Mouse (Mus musculus) MEL (cell line): Measurements from ENCODE around the gene Cnksr1. TPM values are rescaled to one million over a fixed set of nuclear protein-coding genes. Genes with fewer than 3 reads are reported as not detected.

Source experiments
- DNase-seq: peaks from one replicate; pipeline ENCODE4 v3.0.0; 2011; ENCODE audit warnings: low read depth, low spot score
- H3K27ac ChIP-seq: 2 replicates; pipeline ENCODE4 v1.5.1; 2012; ENCODE audit warnings: low read depth, mild to moderate bottlenecking, control low read depth, low read length, moderate library complexity; ENCODE audit not compliant: control insufficient read depth
- H3K27me3 ChIP-seq, 2 experiments: fragments of 150-350 bp in 1 of 2; sonication (generic) in 1 of 2; 2 replicates each; pipeline ENCODE4 v1.6.1; 2012; ENCODE audit warnings: low read length in 2 of 2, mild to moderate bottlenecking in 2 of 2, improper control_type of control experiment in 1 of 2, moderate library complexity in 1 of 2; ENCODE audit not compliant: insufficient read depth in 2 of 2, control insufficient read depth in 1 of 2
- H3K36me3 ChIP-seq, 2 experiments: 2 replicates each; pipeline ENCODE4 v1.6.1; 2012 to 2014; ENCODE audit warnings: low read length in 2 of 2, improper control_type of control experiment in 1 of 2, inconsistent platforms in 1 of 2, mild to moderate bottlenecking in 1 of 2; ENCODE audit not compliant: insufficient read depth in 2 of 2, control insufficient read depth in 1 of 2
- H3K4me1 ChIP-seq, 2 experiments: fragments of 150-350 bp in 1 of 2; sonication (generic) in 1 of 2; 2 replicates each; pipeline ENCODE4 v1.6.1; 2012; ENCODE audit warnings: low read length in 2 of 2, improper control_type of control experiment in 1 of 2, mild to moderate bottlenecking in 1 of 2; ENCODE audit not compliant: insufficient read depth in 2 of 2, control insufficient read depth in 1 of 2
- H3K4me3 ChIP-seq, 2 experiments: fragments of 150-350 bp in 1 of 2; sonication (generic) in 1 of 2; 2 replicates each; pipeline ENCODE4 v1.5.1; 2012; ENCODE audit warnings: low read depth in 2 of 2, low read length in 2 of 2, mild to moderate bottlenecking in 2 of 2, moderate library complexity in 2 of 2, control low read depth in 1 of 2, improper control_type of control experiment in 1 of 2; ENCODE audit not compliant: control insufficient read depth in 1 of 2, insufficient read depth in 1 of 2
- H3K79me2 ChIP-seq: 2 replicates; pipeline ENCODE4 v1.6.1; 2012; ENCODE audit warnings: mild to moderate bottlenecking, low read length, moderate library complexity; ENCODE audit not compliant: control insufficient read depth, poor library complexity, insufficient read depth
- H3K9ac ChIP-seq: 2 replicates; pipeline ENCODE4 v1.6.1; 2012; ENCODE audit warnings: low read depth, mild to moderate bottlenecking, control low read depth, low read length, moderate library complexity; ENCODE audit not compliant: control insufficient read depth, poor library complexity, severe bottlenecking
- H3K9me3 ChIP-seq: fragments of 150-350 bp; sonication (generic); replicated peaks from 2 replicates; pipeline ENCODE4 v1.6.1; 2012; ENCODE audit warnings: mild to moderate bottlenecking, low read length, improper control_type of control experiment, moderate library complexity; ENCODE audit not compliant: insufficient read depth
- BHLHE40 ChIP-seq: IDR thresholded peaks from 2 replicates; pipeline ENCODE4 v1.6.1; 2012; ENCODE audit warnings: low read depth, mild to moderate bottlenecking, inconsistent platforms, low read length, improper control_type of control experiment, borderline replicate concordance
- CHD1 ChIP-seq: IDR thresholded peaks from 2 replicates; pipeline ENCODE4 v1.6.1; 2012; ENCODE audit warnings: low read depth, mild to moderate bottlenecking, inconsistent platforms, low read length, improper control_type of control experiment
- CHD2 ChIP-seq: IDR thresholded peaks from 2 replicates; pipeline ENCODE4 v1.6.1; 2011; ENCODE audit warnings: low read length, improper control_type of control experiment
- CTCF ChIP-seq, 3 experiments: IDR thresholded peaks in 2 of 3; conservative IDR thresholded peaks in 1 of 3; 2 replicates each; pipeline ENCODE4 v1.5.1; 2011 to 2012; ENCODE audit warnings: low read length in 3 of 3, low read depth in 2 of 3, mild to moderate bottlenecking in 2 of 3, improper control_type of control experiment in 1 of 3, inconsistent platforms in 1 of 3, mixed read lengths in 1 of 3, moderate library complexity in 1 of 3; ENCODE audit not compliant: control insufficient read depth in 1 of 3, insufficient read depth in 1 of 3, poor library complexity in 1 of 3, severe bottlenecking in 1 of 3
- E2F4 ChIP-seq: IDR thresholded peaks from 2 replicates; pipeline ENCODE4 v1.6.1; 2011; ENCODE audit warnings: low read depth, low read length, improper control_type of control experiment, borderline replicate concordance
- ELF1 ChIP-seq: IDR thresholded peaks from 2 replicates; pipeline ENCODE4 v1.6.1; 2014; ENCODE audit warnings: low read depth, mild to moderate bottlenecking, inconsistent platforms, low read length, improper control_type of control experiment, moderate library complexity
- GABPA ChIP-seq: IDR thresholded peaks from 2 replicates; pipeline ENCODE4 v1.6.1; 2012; ENCODE audit warnings: low read depth, mild to moderate bottlenecking, inconsistent platforms, low read length, improper control_type of control experiment, moderate library complexity
- GATA1 ChIP-seq: IDR thresholded peaks from 2 replicates; pipeline ENCODE4 v1.6.1; 2011; ENCODE audit warnings: low read depth, low read length, improper control_type of control experiment
- JUND ChIP-seq: IDR thresholded peaks from 2 replicates; pipeline ENCODE4 v1.6.1; 2011; ENCODE audit warnings: low read depth, mild to moderate bottlenecking, improper control_type of control experiment, low read length
- KAT2A ChIP-seq: conservative IDR thresholded peaks from 2 replicates; pipeline ENCODE4 v1.6.1; 2012; ENCODE audit warnings: low read depth, low read length, improper control_type of control experiment, inconsistent platforms
- MAFK ChIP-seq: IDR thresholded peaks from 2 replicates; pipeline ENCODE4 v1.6.1; 2011; ENCODE audit warnings: low read depth, mild to moderate bottlenecking, low read length, improper control_type of control experiment, borderline replicate concordance
- MAX ChIP-seq: IDR thresholded peaks from 2 replicates; pipeline ENCODE4 v1.6.1; 2011; ENCODE audit warnings: low read length, improper control_type of control experiment
- MEF2A ChIP-seq: IDR thresholded peaks from 2 replicates; pipeline ENCODE4 v1.6.1; 2014; ENCODE audit warnings: low read depth, mild to moderate bottlenecking, inconsistent platforms, low read length, improper control_type of control experiment; ENCODE audit not compliant: poor library complexity, insufficient replicate concordance, severe bottlenecking; ENCODE audit errors: extremely low read depth
- MYB ChIP-seq: IDR thresholded peaks from 2 replicates; pipeline ENCODE4 v1.6.1; 2011; ENCODE audit warnings: mild to moderate bottlenecking, low read depth, low read length, improper control_type of control experiment
- NELFE ChIP-seq: IDR thresholded peaks from 2 replicates; pipeline ENCODE4 v1.6.1; 2011; ENCODE audit warnings: low read depth, low read length, improper control_type of control experiment
- POLR2A ChIP-seq, 2 experiments: IDR thresholded peaks; 2 replicates each; pipeline ENCODE4 v1.6.1; 2011 to 2012; ENCODE audit warnings: low read length in 2 of 2, mild to moderate bottlenecking in 2 of 2, control low read depth in 1 of 2, improper control_type of control experiment in 1 of 2, low read depth in 1 of 2, moderate library complexity in 1 of 2; ENCODE audit not compliant: control insufficient read depth in 1 of 2, insufficient read depth in 1 of 2, poor library complexity in 1 of 2
- POLR2AphosphoS2 ChIP-seq: IDR thresholded peaks from 2 replicates; pipeline ENCODE4 v1.6.1; 2011; ENCODE audit warnings: low read length, improper control_type of control experiment
- POLR2AphosphoS5 ChIP-seq: IDR thresholded peaks from 2 replicates; pipeline ENCODE4 v1.6.1; 2012; ENCODE audit warnings: low read depth, borderline replicate concordance, mild to moderate bottlenecking, inconsistent platforms, low read length, moderate library complexity, mixed read lengths
- RAD21 ChIP-seq: IDR thresholded peaks from 2 replicates; pipeline ENCODE4 v1.6.1; 2011; ENCODE audit warnings: mild to moderate bottlenecking, low read depth, low read length, improper control_type of control experiment
- RCOR1 ChIP-seq: IDR thresholded peaks from 2 replicates; pipeline ENCODE4 v1.6.1; 2012; ENCODE audit warnings: low read depth, mild to moderate bottlenecking, inconsistent platforms, low read length, improper control_type of control experiment
- SIN3A ChIP-seq: IDR thresholded peaks from 2 replicates; pipeline ENCODE4 v1.6.1; 2012; ENCODE audit warnings: low read length, improper control_type of control experiment, inconsistent platforms
- SMC3 ChIP-seq: IDR thresholded peaks from 2 replicates; pipeline ENCODE4 v1.6.1; 2011; ENCODE audit warnings: low read depth, low read length, improper control_type of control experiment
- TAL1 ChIP-seq: IDR thresholded peaks from 2 replicates; pipeline ENCODE4 v1.6.1; 2012; ENCODE audit warnings: mild to moderate bottlenecking, inconsistent platforms, low read length, moderate library complexity, mixed read lengths
- TBP ChIP-seq: IDR thresholded peaks from 2 replicates; pipeline ENCODE4 v1.8.0; 2011; ENCODE audit warnings: low read depth, low read length, improper control_type of control experiment
- TCF12 ChIP-seq: IDR thresholded peaks from 2 replicates; pipeline ENCODE4 v1.6.1; 2014; ENCODE audit warnings: low read depth, mild to moderate bottlenecking, inconsistent platforms, low read length, improper control_type of control experiment, moderate library complexity
- ZC3H11A ChIP-seq: IDR thresholded peaks from 2 replicates; pipeline ENCODE4 v1.6.1; 2012; ENCODE audit warnings: low read depth, mild to moderate bottlenecking, inconsistent platforms, low read length, improper control_type of control experiment
- ZKSCAN1 ChIP-seq: IDR thresholded peaks from 2 replicates; pipeline ENCODE4 v1.6.1; 2012; ENCODE audit warnings: low read depth, mild to moderate bottlenecking, inconsistent platforms, low read length, improper control_type of control experiment, moderate library complexity
- ZNF384 ChIP-seq: IDR thresholded peaks from 2 replicates; pipeline ENCODE4 v1.6.1; 2012; ENCODE audit warnings: low read depth, mild to moderate bottlenecking, inconsistent platforms, low read length, improper control_type of control experiment
- polyA plus RNA-seq, 2 experiments: library from polyadenylated mRNA; stranded (reverse) in 1 of 2; unstranded in 1 of 2; fragments of >175 nt in 1 of 2; fragments of >200 nt in 1 of 2; gene quantifications; 2 replicates each; pipeline versions ENCODE4 v1.2.1 to v1.2.4; 2012; ENCODE audit warnings: low replicate concordance in 2 of 2, low read depth in 1 of 2; ENCODE audit not compliant: insufficient read length in 2 of 2, insufficient read depth in 1 of 2, missing spikeins in 1 of 2
- total RNA-seq: library from RNA; depleted of rRNA; stranded (reverse); fragments of 300-350 nt; gene quantifications from 2 replicates; pipeline ENCODE4 v1.2.3, GENCODE M21; 2012

The Cnksr1 gene
- total and polyA plus RNA-seq, 3 experiments = 0.07 TPM; not detected in 2

DNA sequence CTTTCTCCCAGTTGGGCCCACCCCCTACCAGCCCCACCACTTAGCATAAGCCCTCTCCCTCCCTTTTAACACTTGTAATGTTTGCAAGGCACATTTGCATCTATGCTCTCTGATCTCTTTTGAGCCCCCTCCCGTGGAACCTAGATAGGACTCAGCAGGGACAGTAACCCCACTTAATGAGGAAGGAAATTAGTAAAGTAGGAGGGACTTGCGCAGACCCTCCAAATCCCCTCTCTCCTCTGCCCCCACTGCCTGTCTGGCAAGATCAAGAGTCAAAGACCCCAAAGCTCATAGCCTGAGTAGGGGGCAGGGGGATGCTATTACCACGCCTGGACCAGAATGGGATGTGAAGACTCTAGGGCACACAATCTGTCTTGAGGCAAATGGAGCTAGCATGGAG, 16.6 kb upstream of the Cnksr1 start:
- no peaks in the 10 kb centered on the region for H3K27me3 ChIP-seq
- no peaks in the 10 kb centered on the region for H3K79me2 ChIP-seq
- peaks cover 2 to 3% of the 10 kb centered on the region in 2 experiments; a peak in 1 of 4 replicates for H3K4me1 ChIP-seq
- no peak for DNase-seq
- no peaks in the 10 kb centered on the region for H3K9me3 ChIP-seq
- no peak overlapping the region for H3K4me3 ChIP-seq
- no peaks in the 10 kb centered on the region for H3K36me3 ChIP-seq
- TF ChIP-seq MEF2A (no peak), MAFK (no peak), GABPA (no peak), POLR2A (IDR thresholded peaks at IDR 0.05; ENCODE audit: control insufficient read depth in 1 of 2, insufficient read depth in 1 of 2, low read depth in 1 of 2, low read length in 2 of 2, poor library complexity in 1 of 2) (no peak), KAT2A (no peak), CHD2 (no peak), NELFE (no peak), GATA1 (no peak), MAX (no peak), ZKSCAN1 (no peak), TCF12 (no peak), RCOR1 (no peak), BHLHE40 (no peak), TAL1 (no peak), POLR2AphosphoS2 (no peak), ZNF384 (no peak), RAD21 (no peak)
- no peak overlapping the region for H3K9ac ChIP-seq
- H3K27ac ChIP-seq = no peak overlapping the region

DNA sequence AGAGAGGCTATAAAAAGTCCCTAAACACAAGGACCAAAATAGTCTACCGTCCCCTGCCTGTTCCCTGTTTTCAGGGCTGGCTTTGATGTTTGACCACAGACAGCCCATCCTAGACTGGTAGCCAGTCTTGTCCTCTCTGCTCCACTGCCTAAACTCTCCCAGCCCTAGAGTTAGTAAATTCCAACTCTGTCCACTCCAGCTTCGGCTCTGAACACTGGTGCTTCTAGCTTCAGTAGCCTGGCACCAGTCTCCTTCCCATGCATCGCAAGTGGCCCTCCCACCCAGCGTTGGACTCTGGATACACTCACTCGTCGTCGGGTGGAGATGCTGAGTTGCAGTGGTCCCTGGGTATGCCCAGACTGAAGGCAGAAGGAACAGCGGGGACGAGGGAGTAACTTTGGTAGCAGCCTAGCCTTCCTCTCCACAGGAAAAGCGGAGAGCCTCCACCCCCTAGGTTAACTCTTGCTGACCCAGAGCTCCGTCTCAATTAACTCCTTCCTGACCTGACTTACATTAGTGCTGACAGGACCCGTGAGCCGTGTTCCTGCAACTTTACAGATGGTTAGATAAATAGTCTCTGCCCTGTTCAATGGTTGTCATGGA, 15.6 kb upstream of the Cnksr1 start, which contains the start of gene Grrp1:
Grrp1 (minus strand) TSS at position 385 of the 603 bp plus-strand sequence.
- H3K36me3 ChIP-seq = no peaks in the 10 kb centered on the region
- no peaks in the 10 kb centered on the region for H3K27me3 ChIP-seq
- H3K27ac ChIP-seq = no peak within 1 kb of the TSS
- no peaks in the 10 kb centered on the region for H3K79me2 ChIP-seq
- TF ChIP-seq JUND (no peak), SIN3A (no peak), KAT2A (no peak), MYB (no peak), E2F4 (no peak), ZKSCAN1 (no peak), TCF12 (no peak), ZC3H11A (no peak), GATA1 (no peak), SMC3 (no peak), TBP (no peak), CHD1 (no peak), CTCF (IDR thresholded peaks at IDR 0.05 in 2 of 3, conservative IDR thresholded peaks at IDR 0.05 in 1 of 3; ENCODE audit: control insufficient read depth in 1 of 3, insufficient read depth in 1 of 3, low read depth in 2 of 3, low read length in 3 of 3, poor library complexity in 1 of 3, severe bottlenecking in 1 of 3) (no peak), ELF1 (no peak), MEF2A (no peak), RCOR1 (no peak), POLR2AphosphoS5 (no peak)
- no peaks in the 10 kb centered on the region for H3K9me3 ChIP-seq
- H3K9ac ChIP-seq = no peak within 1 kb of the TSS
- no peak for DNase-seq
- H3K4me3 ChIP-seq = no peak within 1 kb of the TSS
- peaks cover 2 to 3% of the 10 kb centered on the region in 2 experiments; a peak in 1 of 4 replicates for H3K4me1 ChIP-seq
